Mouse (Mus musculus) brain, embryonic 14.5 days (tissue): ENCODE data around the gene Tgfb1i1. TPM values are rescaled to one million over a fixed set of nuclear protein-coding genes. Genes with fewer than 3 reads are reported as not detected.

Source experiments
- DNase-seq: peaks from one replicate; pipeline ENCODE4 v3.0.0-alpha.2; 2011; ENCODE audit warnings: low read depth
- CTCF ChIP-seq: fragments of 200-500 bp; IDR thresholded peaks from 2 replicates; pipeline ENCODE4 v1.5.1; 2012; ENCODE audit warnings: inconsistent platforms, mild to moderate bottlenecking, moderate library complexity, borderline replicate concordance; ENCODE audit not compliant: insufficient read depth, insufficient read length; ENCODE audit errors: extremely low read depth
- POLR2A ChIP-seq: fragments of 200-500 bp; IDR thresholded peaks from 2 replicates; pipeline ENCODE4 v1.6.1; 2012; ENCODE audit warnings: mild to moderate bottlenecking, inconsistent platforms, borderline replicate concordance; ENCODE audit not compliant: poor library complexity, insufficient read depth, insufficient read length, severe bottlenecking; ENCODE audit errors: extremely low read depth
- polyA plus RNA-seq: library from polyadenylated mRNA; depleted of rRNA; stranded (reverse); fragments of >200 nt; gene quantifications from 2 replicates; pipeline ENCODE4 v1.2.3, GENCODE M21; 2012

Tgfb1i1 gene
- polyA plus RNA-seq, 1 experiment = 21.3 TPM

- TF ChIP-seq POLR2A (no peak), CTCF (no peak)
- no peak for DNase-seq
Measured at GRCm38 (mm10) chr7:128270431-128270850, 23.8 kb downstream of the Tgfb1i1 start.

- no peak for DNase-seq
Measured at GRCm38 (mm10) chr7:128271496-128271895, 24.9 kb downstream of the Tgfb1i1 start.

GRCm38 (mm10) chr7:128276051-128276450, 29.4 kb downstream of the Tgfb1i1 start:
- DNase-seq = no peak
- TF ChIP-seq CTCF (no peak), POLR2A (no peak)

More at GRCm38 (mm10) chr7:128271496-128271895, 24.9 kb downstream of the Tgfb1i1 start:
- no peak for TF ChIP-seq CTCF
- TF ChIP-seq POLR2A = no peak

GRCm38 (mm10) chr7:128279750-128280149, 33.1 kb downstream of the Tgfb1i1 start:
- no peak for TF ChIP-seq POLR2A
- TF ChIP-seq CTCF = no peak
- DNase-seq = no peak

- TF ChIP-seq POLR2A (no peak), CTCF (no peak)
Measured at GRCm38 (mm10) chr7:128281765-128282164, 35.2 kb downstream of the Tgfb1i1 start.

GRCm38 (mm10) chr7:128282532-128283244, 36.1 kb downstream of the Tgfb1i1 start:
- DNase-seq = peak; percentile 37
- TF ChIP-seq CTCF (no peak), POLR2A (no peak)

More at GRCm38 (mm10) chr7:128281765-128282164, 35.2 kb downstream of the Tgfb1i1 start:
- DNase-seq = no peak

GRCm38 (mm10) chr7:128284047-128284446, 37.4 kb downstream of the Tgfb1i1 start:
- peak; percentile 26 for DNase-seq
- TF ChIP-seq POLR2A (no peak), CTCF (no peak)

GRCm38 (mm10) chr7:128285060-128285459, 38.4 kb downstream of the Tgfb1i1 start:
- TF ChIP-seq POLR2A (no peak), CTCF (no peak)
- DNase-seq = no peak

- peak; percentile 46 for DNase-seq
Measured at GRCm38 (mm10) chr7:128288923-128289544, 42.4 kb downstream of the Tgfb1i1 start.

GRCm38 (mm10) chr7:128294785-128295184, 48.2 kb downstream of the Tgfb1i1 start:
- TF ChIP-seq CTCF = no peak
- no peak for TF ChIP-seq POLR2A
- DNase-seq = no peak

More at GRCm38 (mm10) chr7:128288923-128289544, 42.4 kb downstream of the Tgfb1i1 start:
- TF ChIP-seq CTCF = peak; percentile 50
- TF ChIP-seq POLR2A = no peak

GRCm38 (mm10) chr7:128296514-128296913, 49.9 kb downstream of the Tgfb1i1 start:
- TF ChIP-seq POLR2A (no peak), CTCF (no peak)
- no peak for DNase-seq
